Mouse (Mus musculus) c-Kit-positive CD71-positive TER-119-negative erythroid progenitor cells, embryonic 14.5 days (primary cell): ENCODE results near the gene Actr8.

Experiments
- DNase-seq: peaks from one replicate; pipeline ENCODE4 v3.0.0-alpha.2; 2013; ENCODE audit warnings: low read depth

Actr8 gene

DNA sequence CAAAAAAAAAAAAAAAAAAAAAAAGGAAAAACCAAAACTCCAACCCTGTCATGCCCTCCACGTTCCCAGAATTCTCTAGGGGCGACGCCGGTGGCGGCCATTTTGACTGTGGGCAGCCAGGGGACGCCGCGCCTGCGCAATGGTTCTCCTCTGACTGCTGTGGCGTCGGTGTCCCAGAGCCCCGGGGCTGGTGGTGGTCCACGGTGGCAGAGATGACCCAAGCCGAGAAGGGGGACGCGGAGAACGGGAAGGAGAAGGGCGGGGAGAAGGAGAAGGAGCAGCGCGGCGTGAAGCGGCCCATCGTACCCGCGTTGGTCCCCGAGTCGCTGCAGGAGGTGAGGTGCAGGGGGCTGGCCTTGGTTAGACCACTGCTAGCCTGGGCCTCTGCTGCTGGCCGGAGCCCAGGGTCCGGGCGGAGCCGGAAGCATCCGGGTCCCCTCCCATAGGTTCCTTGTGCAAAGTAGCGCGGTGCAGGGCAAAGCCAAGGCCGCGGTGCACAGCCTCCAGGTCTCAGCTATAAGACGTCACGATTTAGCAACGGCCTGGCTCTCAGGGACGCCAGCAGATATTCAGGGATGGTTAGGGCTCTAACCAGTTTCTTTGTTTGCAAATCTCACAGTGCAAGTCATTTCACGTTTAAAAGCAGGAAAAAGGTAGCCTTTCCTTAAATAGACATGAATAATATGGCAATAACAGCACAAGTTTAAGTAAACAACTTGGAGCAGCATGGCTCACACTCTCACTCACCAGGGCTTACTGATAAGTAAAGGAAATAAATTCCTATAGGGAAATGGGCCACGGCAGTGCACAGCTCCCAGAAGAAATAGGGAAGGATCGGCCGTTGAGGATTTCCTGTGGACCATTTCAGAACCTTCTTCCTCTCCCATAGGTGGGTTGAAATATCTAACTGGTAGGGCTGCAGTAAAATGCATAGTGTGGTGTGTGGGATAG lies at the start of gene Actr8:
TSS of gene Actr8 (plus strand) at position 84 of the 951 bp plus-strand sequence.
- DNase-seq = peak; percentile 73

DNA sequence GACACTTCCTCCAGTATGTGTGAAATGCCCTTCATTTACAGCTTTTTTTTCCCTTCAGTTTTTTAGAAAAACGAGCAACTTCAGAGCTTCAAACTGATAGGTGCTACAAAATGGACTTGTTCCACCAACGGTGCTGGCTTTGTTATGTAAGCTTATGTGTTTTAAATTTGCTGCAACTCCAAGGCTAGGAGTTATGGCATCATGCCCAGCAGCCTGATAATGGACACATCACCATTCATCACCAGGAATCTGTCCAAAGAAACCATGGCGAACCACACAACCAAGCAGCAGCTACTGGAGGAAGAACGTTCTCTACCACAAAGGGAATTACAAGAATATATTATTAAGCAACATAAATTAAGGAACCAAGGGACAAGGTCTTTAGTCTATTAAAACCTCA lies 49.2 kb upstream of the Actr8 start:
- no peak for DNase-seq

DNA sequence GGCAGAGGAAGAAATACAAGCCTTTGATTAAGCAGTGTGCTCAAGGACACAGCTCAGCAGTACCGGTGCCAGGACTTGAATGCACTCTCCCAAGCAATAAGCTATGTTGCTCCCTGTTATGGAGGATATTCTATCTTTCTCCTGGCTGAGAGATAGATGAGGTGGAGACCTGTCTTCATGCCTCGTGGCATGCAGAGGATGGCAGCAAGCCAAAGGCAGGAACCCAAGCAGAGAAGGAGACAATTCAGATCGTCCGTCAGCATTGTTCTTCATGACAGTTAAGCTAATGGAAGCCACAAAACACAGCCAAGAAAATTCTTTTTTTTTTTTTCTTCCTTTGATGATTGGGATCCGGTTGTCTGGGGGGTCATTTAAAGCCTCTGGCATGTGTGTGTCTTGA lies 42.6 kb upstream of the Actr8 start:
- no peak for DNase-seq

DNA sequence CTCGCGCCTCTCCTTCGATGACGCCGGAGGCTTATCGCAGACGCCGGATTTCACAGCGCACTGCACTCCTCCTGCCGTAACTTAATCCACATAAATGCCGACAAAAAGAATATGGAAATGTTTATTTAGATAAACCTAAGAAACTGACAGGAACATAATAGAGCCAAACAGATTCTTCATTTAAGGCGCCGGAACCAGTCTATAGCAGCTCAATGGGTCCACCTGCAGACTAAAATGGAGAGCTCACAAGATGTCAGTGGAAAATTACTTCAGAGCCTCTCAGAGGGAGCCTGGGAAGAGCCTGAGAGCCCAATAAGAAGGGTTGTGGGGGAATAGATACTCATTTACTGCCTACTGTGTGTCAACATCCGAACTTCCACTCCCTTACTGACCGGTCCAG lies 40.7 kb upstream of the Actr8 start:
- no peak for DNase-seq

DNA sequence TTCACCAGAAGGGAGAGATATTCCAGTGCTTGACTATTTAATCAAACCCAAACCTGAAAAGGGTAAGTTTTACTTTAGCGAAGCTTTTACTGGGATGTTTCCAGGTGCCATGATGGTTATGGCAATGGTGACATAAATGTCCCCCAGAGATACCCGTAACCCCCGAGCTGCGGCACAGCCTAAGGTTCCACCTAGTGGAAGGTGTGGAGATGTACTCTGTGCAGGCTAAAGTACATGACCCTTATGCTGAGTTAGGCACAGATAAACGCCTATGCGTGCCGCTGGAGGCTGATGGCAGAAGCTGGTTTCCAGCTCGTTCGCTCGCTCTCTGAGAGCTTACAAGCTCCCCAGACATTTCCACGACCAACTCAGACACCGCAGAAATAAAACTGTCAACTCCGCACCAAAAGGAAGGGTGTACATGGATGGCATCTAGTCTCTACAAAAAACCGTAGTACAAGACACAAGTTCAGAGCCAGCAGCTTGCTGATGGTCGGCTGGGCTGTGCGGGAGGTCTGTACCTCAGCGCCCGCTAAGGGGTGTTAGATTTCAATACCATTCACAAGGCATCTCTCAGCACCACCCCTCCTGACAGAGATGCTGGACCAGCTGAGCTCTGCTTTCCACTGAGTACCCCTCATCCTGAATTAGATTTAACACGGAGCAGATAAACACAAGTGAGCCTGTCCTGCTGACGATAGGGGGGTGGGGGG lies 38.4 kb upstream of the Actr8 start:
- no peak for DNase-seq

DNA sequence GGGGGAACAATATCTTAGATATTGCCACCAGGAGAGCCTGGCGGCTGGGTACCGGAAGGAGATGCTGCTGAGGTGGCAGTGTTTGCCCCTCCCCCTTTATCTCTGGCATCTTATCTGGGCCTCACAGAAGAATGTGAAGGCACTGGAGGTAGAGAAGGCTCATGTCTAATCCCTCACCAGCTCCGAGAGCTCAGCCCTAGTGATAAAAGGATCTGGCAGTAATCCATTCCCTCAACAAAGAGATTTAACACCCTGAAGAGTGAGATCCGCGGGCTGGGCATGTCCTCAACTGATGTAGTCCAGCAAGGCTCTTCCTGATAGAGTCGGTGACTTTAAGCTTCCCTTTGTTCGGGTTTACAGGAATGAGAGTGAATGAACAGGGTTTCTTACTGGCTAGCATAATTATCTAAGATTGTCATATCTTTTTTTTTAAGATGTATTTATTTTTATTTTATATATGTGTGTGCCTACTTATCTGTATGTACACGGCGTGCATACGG lies 37.8 kb upstream of the Actr8 start:
- peak; percentile 6 for DNase-seq

DNA sequence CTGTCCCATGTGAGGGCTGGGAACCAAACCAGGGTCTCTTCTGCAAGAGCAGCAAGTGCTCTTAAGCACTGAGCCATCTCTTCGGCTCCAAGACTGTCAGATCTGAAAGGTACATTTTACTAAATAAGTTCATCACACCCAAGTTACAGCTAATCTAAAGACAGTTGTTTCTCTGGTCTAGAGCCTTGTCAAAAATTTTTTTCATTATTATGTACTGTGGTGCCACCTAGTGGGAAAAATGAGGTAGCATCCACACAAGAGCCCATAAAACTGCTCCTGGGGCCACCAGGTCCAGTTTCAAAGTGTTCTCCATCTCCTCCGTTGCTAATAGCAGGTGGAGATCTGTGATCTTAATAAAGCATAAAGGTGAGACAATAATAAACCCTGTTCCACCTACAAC lies 37.3 kb upstream of the Actr8 start:
- DNase-seq = peak; percentile 11

DNA sequence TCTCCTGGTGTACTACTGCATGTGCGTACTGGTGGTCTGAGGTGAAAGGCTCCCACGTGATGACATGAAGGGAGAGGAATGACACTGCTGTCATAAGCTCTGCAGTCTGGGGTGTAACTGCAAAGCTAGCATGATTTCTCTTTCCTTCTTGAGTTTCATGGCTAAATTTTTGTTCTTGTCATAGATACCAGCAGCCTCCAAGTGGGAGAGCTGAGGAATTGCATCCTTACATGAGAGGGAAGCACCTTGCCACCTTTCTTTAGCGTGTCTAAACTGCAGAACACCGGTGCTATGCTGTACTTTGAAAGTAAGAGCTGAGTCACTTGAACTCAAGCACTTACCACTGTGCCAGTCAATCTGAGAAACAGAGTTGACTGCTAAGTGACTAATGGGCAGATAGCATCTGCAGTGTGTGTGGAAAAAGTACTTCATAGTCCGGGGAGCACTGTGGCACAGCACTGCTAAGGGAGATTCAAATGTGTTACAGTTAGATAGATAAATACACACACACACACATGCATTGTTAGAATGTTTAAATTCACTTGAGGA lies 31.3 kb upstream of the Actr8 start:
- DNase-seq = no peak

DNA sequence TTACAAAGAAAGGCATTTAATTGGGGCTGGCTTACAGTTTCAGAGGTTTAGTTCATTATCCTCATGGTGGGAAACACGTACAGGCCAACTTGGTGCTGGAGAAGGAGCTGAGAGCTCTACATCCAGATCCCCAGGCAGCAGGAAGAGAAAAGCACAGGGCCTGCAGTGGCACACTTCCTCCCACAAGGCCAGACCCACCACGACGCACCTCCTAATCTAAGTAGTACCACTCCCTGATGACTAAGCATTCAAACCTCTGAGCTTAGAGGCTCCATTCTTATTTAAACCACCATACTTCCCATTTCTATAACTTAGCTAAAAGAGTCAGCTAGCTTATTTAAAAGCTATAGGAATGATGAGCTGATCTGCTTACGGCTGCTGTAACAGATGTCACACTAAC lies 27.3 kb upstream of the Actr8 start:
- DNase-seq = no peak

DNA sequence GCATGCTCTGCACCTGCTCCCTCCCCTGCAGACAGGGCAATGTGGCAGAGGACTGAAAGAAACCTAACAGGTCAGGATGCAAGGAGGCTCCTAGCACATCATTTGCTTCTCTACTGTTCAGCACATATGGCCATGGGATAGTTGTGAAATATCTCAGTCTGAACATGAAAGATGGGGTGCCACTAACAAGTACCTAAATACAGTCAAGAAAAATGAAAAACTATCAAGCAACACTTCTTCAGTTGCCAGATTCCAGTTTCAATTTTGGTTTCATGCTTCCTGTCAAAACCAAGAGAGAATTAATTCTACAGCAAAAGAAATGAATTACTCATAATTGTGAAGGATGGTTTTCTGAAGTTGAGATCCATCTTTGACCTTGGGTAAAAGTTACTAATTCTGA lies 20.7 kb upstream of the Actr8 start:
- DNase-seq = no peak

DNA sequence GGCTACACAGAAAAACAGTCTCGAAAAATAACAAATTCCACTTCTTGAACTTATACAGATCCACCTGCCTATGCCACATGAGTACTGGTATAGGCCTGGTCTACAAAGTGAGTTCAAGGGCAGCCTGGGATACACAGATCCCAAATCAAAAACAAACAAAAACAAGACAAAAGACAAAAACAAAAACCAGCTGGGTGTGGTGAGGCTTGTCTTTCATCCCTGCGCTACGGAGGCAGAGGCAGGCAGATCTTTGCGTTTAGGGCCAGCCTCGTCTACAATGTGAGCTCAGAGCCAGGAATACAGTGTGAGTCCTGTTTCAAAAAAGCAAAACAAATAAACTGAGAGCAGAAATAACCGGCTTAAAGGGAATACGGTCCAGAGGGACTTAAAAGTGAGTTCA lies 10.5 kb upstream of the Actr8 start:
- DNase-seq = no peak

DNA sequence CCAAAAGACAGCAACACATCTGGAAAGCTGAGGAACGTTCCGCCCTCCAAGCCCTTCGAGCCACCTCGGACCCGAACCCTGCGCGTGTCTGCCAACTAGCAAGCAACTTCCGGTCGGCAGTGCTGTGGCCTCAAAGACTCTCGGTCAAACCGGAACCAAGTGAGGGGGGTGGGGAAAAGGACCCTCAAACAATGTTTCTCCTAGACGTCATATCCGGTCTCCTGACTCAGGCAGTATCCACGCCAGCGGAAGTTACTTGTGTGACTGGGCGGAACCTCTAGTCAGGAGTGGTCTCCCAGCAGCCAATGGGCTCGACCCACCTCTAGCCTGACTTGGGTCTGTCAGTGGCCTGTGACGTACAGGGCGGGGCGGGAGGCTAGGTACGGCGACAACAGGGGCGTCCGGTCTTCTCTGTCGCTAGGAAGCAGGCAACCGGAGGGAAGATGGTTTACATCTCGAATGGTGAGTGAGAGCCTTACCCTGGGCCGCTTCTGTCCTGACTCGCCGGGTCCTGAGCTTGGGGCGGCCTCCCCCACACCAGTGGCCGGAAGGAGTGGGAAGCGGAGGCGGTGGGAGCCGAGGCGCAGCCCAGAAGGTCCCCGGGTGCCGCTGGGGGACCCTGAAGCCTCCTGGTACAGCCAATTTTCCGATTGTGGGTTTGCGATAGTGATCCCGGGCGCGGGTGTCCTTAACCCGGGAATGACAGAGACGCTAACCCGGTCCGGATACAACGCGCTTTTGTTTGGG lies 9.9 kb upstream of the Actr8 start, which contains the start of gene Selenok:
TSS of gene Selenok (plus strand) at position 234 of the 747 bp plus-strand sequence.
- DNase-seq = peak; percentile 93

DNA sequence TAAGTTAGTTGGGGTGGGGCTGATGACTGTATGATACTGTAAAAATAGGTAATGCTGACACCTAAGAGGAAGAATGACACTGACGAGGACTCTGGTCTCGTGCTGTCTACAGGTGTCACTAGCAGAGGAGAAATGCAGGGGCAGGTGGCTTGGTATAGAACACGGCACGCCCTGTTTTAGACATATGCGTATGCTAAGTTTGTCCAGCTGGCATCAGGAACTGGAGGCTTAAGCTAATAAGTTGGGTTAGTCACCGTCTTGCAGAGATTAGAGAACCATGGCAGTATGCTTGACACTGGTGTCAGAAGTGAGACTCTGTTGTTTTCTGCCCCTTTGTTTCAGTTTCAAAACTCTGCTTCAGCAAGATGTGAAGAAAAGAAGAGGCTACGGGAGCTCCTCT lies 6.7 kb upstream of the Actr8 start:
- no peak for DNase-seq

DNA sequence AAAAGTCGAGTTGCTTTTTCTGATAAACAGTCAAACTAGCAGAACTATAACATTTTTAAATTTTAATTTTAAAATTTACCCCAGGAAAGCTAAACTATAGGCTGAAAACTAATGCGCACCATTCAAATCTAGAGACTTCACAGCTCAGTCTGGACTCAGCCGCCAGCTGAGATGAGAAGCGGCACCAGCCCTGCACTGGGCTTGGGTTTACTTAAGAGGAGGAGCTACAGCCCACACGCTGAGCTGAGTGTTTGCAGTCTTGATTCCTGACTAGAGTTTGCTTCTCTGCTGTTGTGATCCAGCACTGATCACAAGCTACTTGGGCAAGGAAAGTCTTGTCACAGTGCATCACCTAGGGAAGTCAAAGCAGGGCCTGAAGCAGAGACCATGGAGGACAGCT lies 6.1 kb upstream of the Actr8 start:
- no peak for DNase-seq

DNA sequence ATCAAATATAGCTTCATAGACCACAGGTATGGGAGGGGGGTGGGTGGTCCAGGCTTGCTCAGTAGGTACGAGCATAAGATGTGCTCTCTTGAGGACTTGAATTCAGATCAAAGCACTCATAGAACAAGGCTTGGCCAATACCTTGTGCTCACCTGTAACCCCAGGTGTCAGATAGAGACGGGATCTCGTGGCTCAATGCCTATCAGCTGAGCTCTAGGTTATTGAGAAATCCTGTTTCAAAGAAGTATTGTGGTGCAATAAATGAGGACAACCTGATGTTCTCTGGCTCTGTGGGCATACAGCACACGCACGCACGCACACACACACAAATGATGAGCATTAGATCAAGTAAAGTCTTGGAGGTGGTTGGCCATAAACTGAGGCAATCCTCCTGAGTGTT lies 1.2 kb upstream of the Actr8 start:
- DNase-seq = no peak

DNA sequence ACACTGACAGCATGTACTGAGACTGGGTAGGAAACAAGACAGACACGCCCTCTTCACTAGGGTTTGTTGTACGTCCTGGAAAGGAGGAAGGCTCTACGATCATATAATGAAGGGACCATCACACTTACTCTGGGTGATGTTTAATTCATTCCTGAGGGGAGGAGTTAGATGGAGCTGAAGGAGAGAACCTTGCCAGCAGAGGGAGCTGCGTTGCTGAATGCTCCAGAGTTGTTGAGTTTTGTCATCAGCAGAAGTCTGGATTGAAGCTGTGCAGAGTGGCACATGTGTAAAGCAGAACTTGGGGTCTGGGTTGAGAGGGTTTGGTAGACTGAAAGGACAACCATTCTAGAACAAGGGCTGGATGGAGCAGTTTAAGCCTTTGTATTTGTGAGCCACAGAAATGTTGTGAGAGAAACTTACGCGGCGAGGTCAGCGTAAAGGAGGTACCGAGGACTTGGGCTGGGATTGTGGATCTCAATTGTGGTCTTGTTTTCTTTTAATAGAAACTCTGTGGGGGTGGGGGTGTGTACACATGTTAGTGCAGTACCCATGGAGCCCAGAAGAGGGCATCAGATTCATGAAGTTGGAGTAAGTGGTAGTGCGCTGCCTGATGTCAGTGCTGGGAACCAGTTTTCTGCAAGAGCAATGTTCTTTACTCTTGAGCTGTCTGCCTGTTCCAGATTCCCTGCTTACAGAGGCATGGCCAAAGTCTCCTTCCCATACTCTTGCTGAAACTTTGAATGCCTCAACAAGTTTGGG lies 2.5 kb downstream of the Actr8 start:
- DNase-seq = no peak

DNA sequence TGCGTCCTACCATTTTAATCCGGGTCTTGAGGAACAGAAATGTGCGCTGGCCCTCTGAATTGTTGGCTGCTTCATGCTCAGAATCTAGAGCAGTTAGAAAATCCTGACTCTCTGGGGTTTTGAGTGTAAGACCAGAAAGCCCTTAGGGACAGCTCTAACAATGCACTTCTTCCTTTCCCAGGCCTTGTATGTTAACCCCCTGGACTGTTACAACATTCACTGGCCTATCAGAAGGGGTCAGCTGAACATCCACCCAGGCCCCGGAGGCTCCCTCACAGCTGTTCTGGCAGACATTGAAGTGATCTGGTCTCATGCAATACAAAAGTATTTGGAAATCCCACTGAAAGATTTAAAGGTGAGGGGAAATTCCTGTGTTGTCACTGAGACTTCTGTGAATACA lies 8.0 kb downstream of the Actr8 start:
- no peak for DNase-seq

DNA sequence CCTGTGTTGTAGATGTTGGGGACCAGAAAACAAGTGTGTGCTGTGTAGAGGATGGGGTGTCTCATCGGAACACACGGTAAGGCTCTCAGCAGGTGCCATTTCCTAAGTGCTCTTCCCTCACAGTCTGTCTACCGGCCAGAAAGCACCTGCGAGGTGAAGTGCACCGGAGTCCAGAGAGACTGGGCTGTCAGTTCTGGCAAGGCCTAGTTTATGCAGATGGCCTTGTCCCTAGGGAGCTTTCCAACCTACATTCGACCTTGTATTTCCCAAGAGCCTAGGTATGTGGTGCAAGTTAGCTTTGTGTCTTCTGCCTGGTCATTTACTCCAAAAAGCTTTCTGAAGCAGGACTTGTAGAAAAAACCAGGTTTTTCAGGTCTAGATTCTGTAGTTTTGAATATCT lies 9.1 kb downstream of the Actr8 start:
- DNase-seq = no peak

DNA sequence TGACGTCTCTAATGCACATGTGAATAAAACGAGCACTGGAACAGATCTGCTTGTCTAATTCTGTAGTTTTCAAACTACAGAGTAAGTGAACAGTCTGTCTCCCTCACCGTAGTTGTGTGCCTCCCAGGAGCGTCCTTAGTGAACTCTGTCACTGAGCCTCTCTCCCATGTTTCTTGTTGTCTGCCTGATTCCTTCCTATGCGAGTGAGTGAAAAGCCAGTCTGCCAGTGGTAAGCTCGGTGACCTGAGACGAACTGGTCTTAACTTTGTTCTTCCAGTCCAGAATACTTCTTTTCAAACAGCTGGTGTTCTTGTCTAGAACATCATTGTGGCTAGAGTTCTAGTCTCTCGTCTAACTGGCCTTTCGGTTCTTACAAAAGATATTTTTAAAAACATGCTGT lies 9.6 kb downstream of the Actr8 start:
- DNase-seq = no peak

DNA sequence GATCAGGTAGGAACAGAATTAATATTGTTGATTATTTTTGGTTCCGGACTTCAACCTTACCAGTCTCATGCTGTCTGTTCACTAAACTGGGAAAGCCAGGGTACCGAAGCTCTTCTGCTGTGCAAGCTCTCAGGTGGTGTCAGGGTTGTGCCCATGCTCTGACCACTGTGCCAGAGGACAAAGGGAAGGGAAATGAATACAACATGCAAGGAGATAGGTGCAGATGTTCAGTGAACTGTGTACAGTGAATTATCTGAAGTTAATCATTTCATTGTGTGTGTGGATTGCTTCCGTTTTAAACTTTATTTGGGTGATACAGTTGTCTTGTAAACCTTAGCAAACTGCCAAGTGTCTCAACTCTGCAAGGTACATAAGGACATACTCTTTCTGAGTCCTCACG lies 10.2 kb downstream of the Actr8 start:
- DNase-seq = no peak

DNA sequence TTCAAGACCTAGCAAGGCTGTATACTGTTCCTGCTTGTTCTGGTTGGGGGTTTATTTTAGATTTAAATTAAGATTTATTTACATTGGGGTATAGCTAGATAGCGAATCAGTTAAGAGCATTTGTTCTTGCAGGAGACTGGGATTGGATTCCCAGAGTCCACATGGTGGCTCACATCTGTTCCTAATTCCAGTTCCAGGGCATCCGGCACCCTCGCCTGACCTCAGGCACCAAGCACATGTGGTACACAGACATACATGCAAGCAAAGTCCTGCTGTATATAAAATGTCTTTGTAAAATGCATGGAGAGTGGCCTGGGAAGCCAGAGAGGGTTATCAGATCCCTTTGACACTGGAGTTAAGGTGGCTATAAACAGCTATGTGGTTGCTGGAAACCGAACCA lies 16.8 kb downstream of the Actr8 start:
- DNase-seq = no peak
